Mouse (Mus musculus) ES-Bruce4 (cell line): ENCODE data around the gene Serhl. TPM values are rescaled to one million over a fixed set of nuclear protein-coding genes. Genes with fewer than 3 reads are reported as not detected.
A peak's percentile ranks its signal among the peaks of the same experiment; 100 is the strongest.

ENCODE experiments used
- H3K27ac ChIP-seq: 2 replicates; pipeline ENCODE4 v1.5.1; 2012; ENCODE audit warnings: low read length, inconsistent platforms; ENCODE audit not compliant: insufficient read depth
- H3K27me3 ChIP-seq: 2 replicates; pipeline ENCODE4 v1.6.1; 2012; ENCODE audit warnings: mild to moderate bottlenecking, low read length, inconsistent platforms; ENCODE audit not compliant: control insufficient read depth, poor library complexity, insufficient read depth, severe bottlenecking
- H3K36me3 ChIP-seq: 2 replicates; pipeline ENCODE4 v1.6.1; 2012; ENCODE audit warnings: inconsistent platforms, mild to moderate bottlenecking, low read length, moderate library complexity; ENCODE audit not compliant: control insufficient read depth, poor library complexity, insufficient read depth, severe bottlenecking
- H3K4me1 ChIP-seq: one replicate; pipeline ENCODE4 v1.8.1; 2011; ENCODE audit warnings: low read length; ENCODE audit not compliant: control insufficient read depth, insufficient read depth
- H3K4me3 ChIP-seq: 2 replicates; pipeline ENCODE4 v1.5.1; 2011; ENCODE audit warnings: low read depth, mild to moderate bottlenecking, low read length
- H3K9ac ChIP-seq: 2 replicates; pipeline ENCODE4 v1.6.1; 2012; ENCODE audit warnings: low read depth, mild to moderate bottlenecking, inconsistent platforms; ENCODE audit not compliant: poor library complexity, severe bottlenecking
- H3K9me3 ChIP-seq: replicated peaks from 2 replicates; pipeline ENCODE4 v1.6.1; 2012; ENCODE audit warnings: mild to moderate bottlenecking, low read length, inconsistent platforms; ENCODE audit not compliant: control insufficient read depth, poor library complexity, insufficient read depth, severe bottlenecking
- CTCF ChIP-seq: IDR thresholded peaks from one replicate; pipeline ENCODE4 v1.8.1; 2011; ENCODE audit warnings: low read depth, low read length
- EP300 ChIP-seq: IDR thresholded peaks from 2 replicates; pipeline ENCODE4 v1.6.1; 2011; ENCODE audit warnings: low read depth, low read length; ENCODE audit not compliant: insufficient read depth
- POLR2A ChIP-seq: IDR thresholded peaks from one replicate; pipeline ENCODE4 v1.8.1; 2011; ENCODE audit warnings: low read length; ENCODE audit not compliant: insufficient read depth
- polyA plus RNA-seq: library from polyadenylated mRNA; stranded (reverse); fragments of >200 nt; gene quantifications from 2 replicates; pipeline ENCODE4 v1.2.4, GENCODE M21; 2011; ENCODE audit warnings: low read depth; ENCODE audit not compliant: missing spikeins, insufficient read depth, insufficient read length

Gene Serhl
- polyA plus RNA-seq, 1 experiment = 20.5 TPM

DNA sequence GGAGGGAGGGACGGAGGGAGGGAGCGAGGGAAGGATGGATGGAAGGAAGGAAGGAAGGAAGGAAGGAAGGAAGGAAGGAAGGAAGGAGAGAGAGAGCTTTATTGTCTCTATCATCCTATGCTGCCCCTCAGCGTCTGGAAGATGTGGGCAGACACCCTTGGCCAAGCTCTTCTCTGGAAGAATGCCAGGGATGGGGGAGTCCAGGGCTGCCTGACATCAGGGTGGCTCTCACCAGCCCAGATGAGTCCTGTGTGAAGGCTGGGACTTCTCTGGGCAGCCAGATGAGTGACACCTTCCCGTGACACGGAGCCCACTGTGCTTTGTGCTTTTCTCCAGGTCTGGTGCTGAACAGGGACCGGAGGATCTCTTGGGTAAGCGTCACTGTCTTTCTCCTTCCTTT is 22.6 kb downstream of the Serhl start:
- no peak overlapping the region for H3K4me3 ChIP-seq
- peaks cover 3% of the 10 kb centered on the region for H3K36me3 ChIP-seq
- H3K27me3 ChIP-seq = no peaks in the 10 kb centered on the region
- no peaks in the 10 kb centered on the region for H3K4me1 ChIP-seq
- no peak overlapping the region for H3K27ac ChIP-seq
- no peak overlapping the region for H3K9ac ChIP-seq
- H3K9me3 ChIP-seq = no peaks in the 10 kb centered on the region
- TF ChIP-seq EP300 (no peak), POLR2A (no peak), CTCF (no peak)

- Histone ChIP-seq H3K9ac (no peak overlapping the region), H3K36me3 (peaks cover 10% of the 10 kb centered on the region), H3K27ac (no peak overlapping the region)
Measured at GRCm38 (mm10) chr15:83112898-83113297, 23.6 kb downstream of the Serhl start.

GRCm38 (mm10) chr15:83114106-83114505 is 24.8 kb downstream of the Serhl start:
- Histone ChIP-seq H3K36me3 (peaks cover 19% of the 10 kb centered on the region), H3K27ac (no peak overlapping the region), H3K4me1 (no peaks in the 10 kb centered on the region), H3K9ac (no peak overlapping the region), H3K27me3 (no peaks in the 10 kb centered on the region), H3K4me3 (no peak overlapping the region), H3K9me3 (no peaks in the 10 kb centered on the region)
- TF ChIP-seq POLR2A (no peak), EP300 (no peak), CTCF (no peak)

More at GRCm38 (mm10) chr15:83112898-83113297, 23.6 kb downstream of the Serhl start:
- Histone ChIP-seq H3K27me3 (no peaks in the 10 kb centered on the region), H3K4me3 (no peak overlapping the region), H3K4me1 (no peaks in the 10 kb centered on the region), H3K9me3 (no peaks in the 10 kb centered on the region)
- TF ChIP-seq EP300 (no peak), CTCF (peak; percentile 73), POLR2A (no peak)

DNA sequence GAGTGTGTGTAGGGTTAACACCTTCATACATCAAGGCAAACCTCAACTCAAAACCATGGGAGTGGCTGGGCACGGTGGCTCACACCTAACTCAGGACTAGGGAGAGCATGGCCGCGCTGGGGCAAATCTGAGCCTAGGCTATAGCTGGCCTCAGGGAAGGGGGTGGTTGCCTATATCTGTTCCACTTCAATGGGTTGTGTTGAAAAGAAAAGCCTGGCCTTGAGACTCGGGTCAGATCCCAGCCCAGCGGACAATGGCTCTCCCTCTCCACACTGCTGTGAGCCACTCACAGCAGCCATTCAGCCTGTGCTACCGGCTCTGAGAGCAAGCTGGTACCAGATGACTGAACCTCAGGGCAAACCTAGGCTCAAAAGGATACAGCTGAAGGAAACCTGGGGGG is 25.8 kb downstream of the Serhl start:
- H3K27ac ChIP-seq = no peak overlapping the region
- H3K36me3 ChIP-seq = peaks cover 25% of the 10 kb centered on the region
- no peaks in the 10 kb centered on the region for H3K4me1 ChIP-seq

DNA sequence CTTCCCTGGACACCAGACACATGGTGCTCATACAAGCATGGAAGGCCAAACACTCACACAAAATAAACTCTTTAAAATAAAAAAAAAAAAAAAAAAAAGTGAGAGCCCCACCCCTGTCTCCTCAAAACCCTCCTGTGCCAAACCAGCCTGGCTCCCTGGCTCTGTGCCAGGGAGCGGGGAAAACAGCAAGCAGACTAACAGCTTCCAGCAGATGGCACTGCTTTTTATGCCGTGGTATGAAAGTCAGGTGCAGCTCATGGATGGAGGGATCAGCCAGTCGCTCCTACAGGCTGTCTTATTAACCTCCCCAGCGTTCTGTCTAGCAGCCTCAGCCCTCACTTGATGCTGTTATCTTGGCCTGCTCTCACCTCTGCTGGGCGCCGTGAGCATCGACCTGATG is 29.1 kb downstream of the Serhl start:
- no peak overlapping the region for H3K4me3 ChIP-seq
- no peak overlapping the region for H3K9ac ChIP-seq
- no peaks in the 10 kb centered on the region for H3K27me3 ChIP-seq
- no peaks in the 10 kb centered on the region for H3K9me3 ChIP-seq
- TF ChIP-seq POLR2A = no peak
- no peak for TF ChIP-seq EP300
- TF ChIP-seq CTCF = no peak
- H3K27ac ChIP-seq = no peak overlapping the region
- H3K36me3 ChIP-seq = peaks cover 25% of the 10 kb centered on the region
- no peaks in the 10 kb centered on the region for H3K4me1 ChIP-seq

More for the DNA sequence above, 25.8 kb downstream of the Serhl start:
- Histone ChIP-seq H3K9me3 (no peaks in the 10 kb centered on the region), H3K9ac (no peak overlapping the region), H3K4me3 (no peak overlapping the region), H3K27me3 (no peaks in the 10 kb centered on the region)
- no peak for TF ChIP-seq POLR2A
- TF ChIP-seq CTCF = no peak
- TF ChIP-seq EP300 = no peak

DNA sequence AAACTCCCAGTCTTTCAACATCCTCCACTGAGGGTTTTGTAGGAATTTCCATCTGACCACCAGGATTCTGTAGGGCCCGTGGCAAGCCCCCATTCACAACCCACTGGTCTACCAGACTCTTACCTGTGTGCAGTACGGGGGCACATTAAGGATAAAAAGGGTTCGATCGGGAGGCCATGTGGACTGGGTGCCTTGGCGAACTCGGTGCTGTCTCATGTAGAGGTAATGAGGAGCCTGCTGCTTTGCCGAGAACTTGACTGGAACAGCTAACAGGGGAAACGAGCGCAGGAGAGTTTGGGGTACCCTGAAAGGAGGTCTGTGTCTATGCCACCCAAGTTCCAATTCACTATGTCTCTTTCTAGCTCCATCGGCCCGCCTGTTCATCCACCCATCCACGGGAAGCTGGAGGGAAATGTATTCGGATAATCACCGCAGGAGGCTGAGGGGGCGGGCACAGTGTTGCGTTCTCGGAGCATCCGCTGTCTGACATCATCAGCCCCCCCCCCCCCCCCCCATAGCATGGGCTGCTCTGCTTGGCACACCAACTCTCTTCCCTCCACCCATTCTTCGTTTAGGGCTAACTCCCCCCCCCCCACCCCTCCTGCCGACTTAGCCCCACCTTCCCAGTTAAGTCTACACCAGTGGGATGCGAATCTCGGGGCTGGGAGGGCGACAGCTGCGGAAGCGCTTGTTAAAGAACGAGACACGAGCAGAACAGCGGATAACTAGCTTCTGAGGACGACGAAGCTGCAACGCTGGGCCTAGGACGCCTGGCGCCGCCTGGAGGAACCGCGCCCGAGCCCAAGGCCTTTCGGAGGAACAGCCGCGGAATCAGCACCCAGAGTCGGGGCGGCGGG is 32.6 kb downstream of the Serhl start:
- Histone ChIP-seq H3K9me3 (no peaks in the 10 kb centered on the region), H3K4me1 (no peaks in the 10 kb centered on the region), H3K27me3 (no peaks in the 10 kb centered on the region), H3K36me3 (peaks cover 27% of the 10 kb centered on the region), H3K9ac (peak overlapping the region; percentile 63), H3K27ac (no peak overlapping the region), H3K4me3 (peak overlapping the region; percentile 81)
- TF ChIP-seq EP300 (no peak), POLR2A (no peak), CTCF (no peak)
